Mouse (Mus musculus): ENCODE measurements around the gene Qk. TPM values are rescaled to one million over a fixed set of nuclear protein-coding genes. Genes with fewer than 3 reads are reported as not detected.

Qk gene
- total RNA-seq, 2 experiments from 2014 or later, result 212 to 251 TPM

GRCm38 (mm10) chr17:10328544-10329100 lies 9.0 kb upstream of the Qk start:
- no peak for DNase-seq
- intact Hi-C loops (cut with DNase I), result loop anchor here (5.0 to 10.0 kb wide), 2 partner anchors 164 to 416 kb away; no protein-coding TSS in a partner anchor

GRCm38 (mm10) chr17:10327584-10328210 lies 8.0 kb upstream of the Qk start:
- no peak for DNase-seq
- intact Hi-C loops (cut with DNase I), result loop anchor here (5.0 to 10.0 kb wide), 2 partner anchors 165 to 417 kb away; no protein-coding TSS in a partner anchor

GRCm38 (mm10) chr17:10326596-10327045 lies 7.0 kb upstream of the Qk start:
- peak; percentile 69 to 79 for DNase-seq
- intact Hi-C loops (cut with DNase I), result loop anchor here (5.0 to 10.0 kb wide), 2 partner anchors 166 to 418 kb away; no protein-coding TSS in a partner anchor

GRCm38 (mm10) chr17:10325921-10326320 lies 6.3 kb upstream of the Qk start:
- intact Hi-C loops (cut with DNase I), result loop anchor here (5.0 to 10.0 kb wide), 2 partner anchors 166 to 419 kb away; no protein-coding TSS in a partner anchor
- no peak for DNase-seq

- intact Hi-C loops (cut with DNase I), result loop anchor here (10.0 kb wide), 1 partner anchor 423 kb away; no protein-coding TSS in a partner anchor
- DNase-seq, result no peak
Observed at GRCm38 (mm10) chr17:10321754-10322153, 2.1 kb upstream of the Qk start.

GRCm38 (mm10) chr17:10321092-10321491 lies 1.4 kb upstream of the Qk start:
- intact Hi-C loops (cut with DNase I), result loop anchor here (10.0 kb wide), 1 partner anchor 424 kb away; no protein-coding TSS in a partner anchor
- DNase-seq, result no peak

GRCm38 (mm10) chr17:10320456-10320790 lies 769 bp upstream of the Qk start:
- intact Hi-C loops (cut with DNase I), result loop anchor here (10.0 kb wide), 1 partner anchor 424 kb away; no protein-coding TSS in a partner anchor
- no peak for DNase-seq

- intact Hi-C loops (cut with DNase I), result loop anchor here (2.0 to 10.0 kb wide), 6 partner anchors 23 to 1155 kb away; no protein-coding TSS in a partner anchor
Observed at GRCm38 (mm10) chr17:10319431-10319684, 296 bp downstream of the Qk start.

GRCm38 (mm10) chr17:10318561-10319430 lies 858 bp downstream of the Qk start:
- intact Hi-C loops (cut with DNase I), result loop anchor here (2.0 to 10.0 kb wide), 6 partner anchors 24 to 1154 kb away; no protein-coding TSS in a partner anchor
- peak; percentile 52 to 77 for DNase-seq

More at GRCm38 (mm10) chr17:10319431-10319684, 296 bp downstream of the Qk start:
- DNase-seq, result no peak

- intact Hi-C loops (cut with DNase I), result loop anchor here (2.0 to 10.0 kb wide), 6 partner anchors 25 to 1153 kb away; no protein-coding TSS in a partner anchor
- peak; percentile 48 to 63 for DNase-seq
Observed at GRCm38 (mm10) chr17:10317981-10318551, 1.6 kb downstream of the Qk start.

GRCm38 (mm10) chr17:10317186-10317585 lies 2.5 kb downstream of the Qk start:
- intact Hi-C loops (cut with DNase I), result loop anchor here (5.0 to 10.0 kb wide), 3 partner anchors 312 to 1152 kb away; no protein-coding TSS in a partner anchor
- DNase-seq, result no peak

- intact Hi-C loops (cut with DNase I), result loop anchor here (5.0 to 10.0 kb wide), 3 partner anchors 312 to 1152 kb away; no protein-coding TSS in a partner anchor
- no peak for DNase-seq
Observed at GRCm38 (mm10) chr17:10316446-10316845, 3.2 kb downstream of the Qk start.

GRCm38 (mm10) chr17:10310046-10310445 lies 9.6 kb downstream of the Qk start:
- no peak for DNase-seq
- intact Hi-C loops (cut with DNase I), result loop anchor here (5.0 to 10.0 kb wide), 3 partner anchors 213 to 1145 kb away; no protein-coding TSS in a partner anchor

GRCm38 (mm10) chr17:10309135-10309623 lies 10.5 kb downstream of the Qk start:
- intact Hi-C loops (cut with DNase I), result no loop called here
- DNase-seq, result no peak

GRCm38 (mm10) chr17:10306424-10306823 lies 13.2 kb downstream of the Qk start:
- intact Hi-C loops (cut with DNase I), result no loop called here
- DNase-seq, result no peak

- intact Hi-C loops (cut with DNase I), result no loop called here
- no peak for DNase-seq
Observed at GRCm38 (mm10) chr17:10304001-10304400, 15.7 kb downstream of the Qk start.

- no peak for DNase-seq
- intact Hi-C loops (cut with DNase I), result no loop called here
Observed at GRCm38 (mm10) chr17:10300968-10301795, 18.5 kb downstream of the Qk start.

- DNase-seq, result no peak
- intact Hi-C loops (cut with DNase I), result no loop called here
Observed at GRCm38 (mm10) chr17:10299396-10299795, 20.3 kb downstream of the Qk start.

GRCm38 (mm10) chr17:10292520-10292919 lies 27.1 kb downstream of the Qk start:
- intact Hi-C loops (cut with DNase I), result no loop called here
- DNase-seq, result no peak

Data from gastrocnemius, postnatal 36 days (tissue).